Mouse (Mus musculus) myocyte (in vitro differentiated cells): ENCODE data around the gene Ssh1.

Source experiments
- MAX ChIP-seq: IDR thresholded peaks from one replicate; pipeline ENCODE4 v1.6.1; 2011; ENCODE audit warnings: low read depth, mild to moderate bottlenecking, control low read depth
- MYOG ChIP-seq, 3 experiments: IDR thresholded peaks; one replicate each; pipeline ENCODE4 v1.6.1; 2011; ENCODE audit warnings: control low read depth in 2 of 3, low read depth in 2 of 3, mild to moderate bottlenecking in 2 of 3; ENCODE audit not compliant: insufficient read length in 2 of 3, control insufficient read depth in 1 of 3, insufficient read depth in 1 of 3
- POLR2A ChIP-seq: IDR thresholded peaks from one replicate; pipeline ENCODE4 v1.6.1; 2011; ENCODE audit warnings: low read depth, mild to moderate bottlenecking, control low read depth, moderate library complexity; ENCODE audit not compliant: insufficient read length
- POLR2AphosphoS2 ChIP-seq: IDR thresholded peaks from one replicate; pipeline ENCODE4 v1.6.1; 2011; ENCODE audit warnings: low read depth, control low read depth; ENCODE audit not compliant: insufficient read length
- USF1 ChIP-seq: IDR thresholded peaks from one replicate; pipeline ENCODE4 v1.6.1; 2011; ENCODE audit warnings: low read depth, mild to moderate bottlenecking, control low read depth, moderate library complexity

DNA sequence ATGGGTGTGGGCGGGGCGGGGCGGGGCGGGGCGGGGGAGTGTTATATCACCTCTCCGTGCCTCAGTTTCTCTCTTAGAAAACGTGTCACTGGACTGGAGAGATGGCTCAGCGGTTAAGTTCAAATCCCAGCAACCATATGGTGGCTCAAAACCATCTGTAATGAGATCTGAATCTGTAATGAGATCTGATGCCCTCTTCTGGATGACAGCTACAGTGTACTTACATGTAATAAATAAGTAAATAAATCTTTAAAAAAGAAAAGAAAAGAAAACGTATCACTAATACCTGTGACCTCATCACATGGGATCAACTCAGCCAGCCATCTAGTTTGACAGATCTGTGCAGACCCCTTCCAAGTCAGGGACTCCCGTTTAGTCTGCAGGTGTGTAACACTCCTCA is 64.2 kb downstream of the Ssh1 start:
- TF ChIP-seq MAX (no peak), POLR2A (no peak), MYOG (IDR thresholded peaks at IDR 0.05; ENCODE audit: control insufficient read depth in 1 of 3, insufficient read depth in 1 of 3, insufficient read length in 2 of 3, low read depth in 2 of 3) (no peak), USF1 (no peak), POLR2AphosphoS2 (no peak)
